Mouse (Mus musculus) heart, embryonic 15.5 days (tissue): ENCODE data around the gene AI854703. TPM values are rescaled to one million over a fixed set of nuclear protein-coding genes. Genes with fewer than 3 reads are reported as not detected.
A peak's percentile ranks its signal among the peaks of the same experiment; 100 is the strongest.

ENCODE experiments used
- ATAC-seq: fragments of 200-750 bp; cut with Nextera tagmentation; replicated peaks from 2 replicates; pipeline ENCODE4 v1.8.0; 2017; ENCODE audit warnings: low read depth, moderate TSS enrichment; ENCODE audit not compliant: insufficient number of reproducible peaks, insufficient read depth, low FRiP score
- H3K27ac ChIP-seq: fragments of 300-500 bp; sonication (generic); 2 replicates; pipeline ENCODE4 v1.5.1; 2015; ENCODE audit warnings: mild to moderate bottlenecking, inconsistent platforms
- H3K27me3 ChIP-seq: fragments of 300-500 bp; sonication (generic); 2 replicates; pipeline ENCODE4 v1.6.1; 2015; ENCODE audit warnings: inconsistent platforms
- H3K36me3 ChIP-seq: fragments of 300-500 bp; sonication (generic); 2 replicates; pipeline ENCODE4 v1.6.1; 2015; ENCODE audit warnings: mild to moderate bottlenecking, inconsistent platforms
- H3K4me1 ChIP-seq: fragments of 300-500 bp; sonication (generic); replicated peaks from 2 replicates; pipeline ENCODE4 v1.6.1; 2015; ENCODE audit warnings: inconsistent platforms
- H3K4me2 ChIP-seq: fragments of 300-500 bp; sonication (generic); 2 replicates; pipeline ENCODE4 v1.6.1; 2015; ENCODE audit warnings: inconsistent platforms, mild to moderate bottlenecking, moderate library complexity
- H3K4me3 ChIP-seq: fragments of 300-500 bp; sonication (generic); 2 replicates; pipeline ENCODE4 v1.5.1; 2015; ENCODE audit warnings: mild to moderate bottlenecking, inconsistent platforms
- H3K9ac ChIP-seq: fragments of 300-500 bp; sonication (generic); 2 replicates; pipeline ENCODE4 v1.6.1; 2015; ENCODE audit warnings: mild to moderate bottlenecking, inconsistent platforms
- H3K9me3 ChIP-seq: fragments of 300-500 bp; sonication (generic); replicated peaks from 2 replicates; pipeline ENCODE4 v1.6.1; 2016; ENCODE audit warnings: inconsistent platforms
- WGBS: fragments of 180-500 bp; shearing (Covaris S2); methylation state at CpG from one replicate; pipeline ENCODE4 v1.1.7; 2015; ENCODE audit warnings: mixed read lengths; 5-methylcytosine and 5-hydroxymethylcytosine counted together
- polyA plus RNA-seq: library from polyadenylated mRNA; unstranded; fragments of >200 nt; fragmentation: Nextera tagmentation; extraction: Ambion mirVana; gene quantifications from 2 replicates; pipeline ENCODE4 v1.2.1, GENCODE M21; 2015

Gene AI854703
- polyA plus RNA-seq, 1 experiment from 2014 or later: 0.94 TPM

GRCm38 (mm10) chr6:48595278-48595677 lies 31.3 kb upstream of the AI854703 start:
- Histone ChIP-seq H3K4me1 (peaks cover 17% of the 10 kb centered on the region), H3K4me2 (peak overlapping the region; percentile 64), H3K9ac (0 out of 2 replicates have a peak overlapping the region, but pooled peaks have one; percentile 78), H3K4me3 (peak overlapping the region; percentile 77), H3K36me3 (peaks cover 42% of the 10 kb centered on the region), H3K9me3 (peaks cover 3% of the 10 kb centered on the region; the same call in 1 of the 2 replicates), H3K27me3 (no peaks in the 10 kb centered on the region), H3K27ac (no peak overlapping the region)
- 50% methylated on average over 1 of the region's 1 CpGs for WGBS
- ATAC-seq: no peak

GRCm38 (mm10) chr6:48596545-48597232 lies 29.9 kb upstream of the AI854703 start:
- peaks cover 42% of the 10 kb centered on the region for H3K36me3 ChIP-seq
- no peak overlapping the region for H3K27ac ChIP-seq
- 92% methylated on average over 45 of the region's 45 CpGs for WGBS

GRCm38 (mm10) chr6:48597233-48597625 lies 29.3 kb upstream of the AI854703 start:
- Histone ChIP-seq H3K36me3 (peaks cover 42% of the 10 kb centered on the region), H3K9ac (no peak overlapping the region), H3K4me2 (no peak overlapping the region), H3K4me1 (peaks cover 25% of the 10 kb centered on the region), H3K4me3 (no peak overlapping the region), H3K27ac (no peak overlapping the region), H3K9me3 (peaks cover 3% of the 10 kb centered on the region; the same call in 1 of the 2 replicates), H3K27me3 (no peaks in the 10 kb centered on the region)
- ATAC-seq: no peak
- WGBS: 93% methylated on average over 27 of the region's 27 CpGs

More at GRCm38 (mm10) chr6:48596545-48597232, 29.9 kb upstream of the AI854703 start:
- H3K4me2 ChIP-seq: no peak overlapping the region
- peaks cover 25% of the 10 kb centered on the region for H3K4me1 ChIP-seq
- no peak overlapping the region for H3K4me3 ChIP-seq
- peaks cover 3% of the 10 kb centered on the region; the same call in 1 of the 2 replicates for H3K9me3 ChIP-seq
- no peaks in the 10 kb centered on the region for H3K27me3 ChIP-seq
- H3K9ac ChIP-seq: no peak overlapping the region
- ATAC-seq: no peak

GRCm38 (mm10) chr6:48600594-48600993 lies 26.0 kb upstream of the AI854703 start:
- Histone ChIP-seq H3K27me3 (no peaks in the 10 kb centered on the region), H3K9me3 (peaks cover 3% of the 10 kb centered on the region; the same call in 1 of the 2 replicates), H3K27ac (no peak overlapping the region), H3K9ac (no peak overlapping the region), H3K36me3 (peaks cover 42% of the 10 kb centered on the region), H3K4me1 (peaks cover 15% of the 10 kb centered on the region), H3K4me3 (no peak overlapping the region), H3K4me2 (no peak overlapping the region)
- ATAC-seq: no peak
- WGBS: 83% methylated on average over 1 of the region's 1 CpGs

GRCm38 (mm10) chr6:48601271-48602079 lies 25.1 kb upstream of the AI854703 start, which contains the start of gene Zfp775:
Zfp775 (plus strand) TSS chr6:48602063.
- Histone ChIP-seq H3K36me3 (peaks cover 33% of the 10 kb centered on the region), H3K9me3 (no peaks in the 10 kb centered on the region), H3K4me3 (peak within 1 kb of the TSS; percentile 79), H3K4me1 (peaks cover 15% of the 10 kb centered on the region), H3K9ac (peak within 1 kb of the TSS; percentile 81), H3K4me2 (peak within 1 kb of the TSS; percentile 86), H3K27me3 (no peaks in the 10 kb centered on the region), H3K27ac (peak within 1 kb of the TSS; percentile 86)
- peak; percentile 99 for ATAC-seq
- 5% methylated on average over 42 of the region's 42 CpGs for WGBS

- Histone ChIP-seq H3K27ac (peak overlapping the region; percentile 86), H3K4me3 (peak overlapping the region; percentile 79), H3K9me3 (no peaks in the 10 kb centered on the region), H3K4me1 (peaks cover 15% of the 10 kb centered on the region), H3K36me3 (peaks cover 26% of the 10 kb centered on the region), H3K9ac (peak overlapping the region; percentile 81), H3K27me3 (no peaks in the 10 kb centered on the region), H3K4me2 (peak overlapping the region; percentile 86)
- peak; percentile 67 for ATAC-seq
- under 1% methylated on average over 28 of the region's 28 CpGs for WGBS
These were observed 24.4 kb upstream of the AI854703 start for GRCm38 (mm10) chr6:48602080-48602741.

- Histone ChIP-seq H3K9ac (no peak overlapping the region), H3K27me3 (no peaks in the 10 kb centered on the region), H3K4me3 (no peak overlapping the region), H3K36me3 (no peaks in the 10 kb centered on the region), H3K9me3 (no peaks in the 10 kb centered on the region), H3K27ac (no peak overlapping the region), H3K4me1 (peaks cover 7% of the 10 kb centered on the region), H3K4me2 (no peak overlapping the region)
- no peak for ATAC-seq
- whole genome bisulfite sequencing: 73% methylated on average over 2 of the region's 2 CpGs
These were observed 18.4 kb upstream of the AI854703 start for GRCm38 (mm10) chr6:48608124-48608523.

GRCm38 (mm10) chr6:48609512-48609911 lies 17.1 kb upstream of the AI854703 start:
- peaks cover 9% of the 10 kb centered on the region; the same call in 1 of the 2 replicates for H3K36me3 ChIP-seq
- H3K4me2 ChIP-seq: no peak overlapping the region
- no peaks in the 10 kb centered on the region for H3K9me3 ChIP-seq
- ATAC-seq: no peak
- no peak overlapping the region for H3K27ac ChIP-seq
- no peaks in the 10 kb centered on the region for H3K27me3 ChIP-seq
- H3K4me3 ChIP-seq: no peak overlapping the region
- peaks cover 7% of the 10 kb centered on the region; the same call in 1 of the 2 replicates for H3K4me1 ChIP-seq
- 49% methylated on average over 7 of the region's 7 CpGs for WGBS
- H3K9ac ChIP-seq: no peak overlapping the region

- Histone ChIP-seq H3K36me3 (peaks cover 13% of the 10 kb centered on the region; the same call in 1 of the 2 replicates), H3K4me3 (no peak overlapping the region), H3K4me2 (no peak overlapping the region), H3K27ac (no peak overlapping the region), H3K9ac (no peak overlapping the region), H3K9me3 (no peaks in the 10 kb centered on the region), H3K27me3 (no peaks in the 10 kb centered on the region), H3K4me1 (peaks cover 7% of the 10 kb centered on the region; the same call in 1 of the 2 replicates)
- 76% methylated on average over 3 of the region's 3 CpGs for WGBS
- no peak for ATAC-seq
These were observed 15.9 kb upstream of the AI854703 start for GRCm38 (mm10) chr6:48610657-48611056.

- Histone ChIP-seq H3K4me3 (no peak overlapping the region), H3K4me2 (no peak overlapping the region), H3K36me3 (peaks cover 17% of the 10 kb centered on the region), H3K9me3 (no peaks in the 10 kb centered on the region), H3K27ac (no peak overlapping the region), H3K27me3 (no peaks in the 10 kb centered on the region), H3K4me1 (peaks cover 7% of the 10 kb centered on the region; the same call in 1 of the 2 replicates), H3K9ac (no peak overlapping the region)
- 76% methylated on average over 4 of the region's 4 CpGs for WGBS
- ATAC-seq: no peak
These were observed 13.1 kb upstream of the AI854703 start for GRCm38 (mm10) chr6:48613464-48613863.

GRCm38 (mm10) chr6:48614756-48615155 lies 11.8 kb upstream of the AI854703 start:
- Histone ChIP-seq H3K9ac (no peak overlapping the region), H3K36me3 (peaks cover 24% of the 10 kb centered on the region), H3K27me3 (no peaks in the 10 kb centered on the region), H3K4me3 (no peak overlapping the region), H3K4me1 (no peaks in the 10 kb centered on the region), H3K4me2 (no peak overlapping the region), H3K9me3 (no peaks in the 10 kb centered on the region), H3K27ac (no peak overlapping the region)
- no peak for ATAC-seq
- 88% methylated on average over 5 of the region's 5 CpGs for WGBS
